Mouse (Mus musculus) G1E (cell line): ENCODE measurements around the gene Armh1. TPM values are rescaled to one million over a fixed set of nuclear protein-coding genes. Genes with fewer than 3 reads are reported as not detected.
A peak's percentile ranks its signal among the peaks of the same experiment; 100 is the strongest.

Experiments
- ATAC-seq: 2 replicates; pipeline ENCODE4 v1.8.0; 2016; ENCODE audit warnings: mild to moderate bottlenecking; ENCODE audit not compliant: insufficient number of reproducible peaks, poor library complexity, low FRiP score, severe bottlenecking; ENCODE audit errors: extremely low read depth
- DNase-seq: peaks from one replicate; pipeline ENCODE4 v3.0.0; 2012; ENCODE audit warnings: low spot score
- H3K27me3 ChIP-seq: 2 replicates; pipeline ENCODE4 v1.6.1; 2012; ENCODE audit warnings: mild to moderate bottlenecking, low read length, inconsistent platforms; ENCODE audit not compliant: insufficient read depth
- H3K36me3 ChIP-seq: replicated peaks from 2 replicates; pipeline ENCODE3; 2012; ENCODE audit warnings: mild to moderate bottlenecking, inconsistent platforms
- H3K4me1 ChIP-seq: 2 replicates; pipeline ENCODE4 v1.6.1; 2012; ENCODE audit warnings: low read depth, low read length, inconsistent platforms, mixed read lengths; ENCODE audit not compliant: insufficient read depth
- H3K4me3 ChIP-seq: 2 replicates; pipeline ENCODE4 v1.5.1; 2012; ENCODE audit warnings: low read depth, mild to moderate bottlenecking, inconsistent platforms, low read length, moderate library complexity, mixed read lengths
- H3K9me3 ChIP-seq: replicated peaks from 2 replicates; pipeline ENCODE4 v1.6.1; 2012; ENCODE audit warnings: inconsistent platforms
- CTCF ChIP-seq: IDR thresholded peaks from 2 replicates; pipeline ENCODE4 v1.5.1; 2012; ENCODE audit warnings: low read depth, low read length, inconsistent platforms, mixed read lengths
- GATA1 ChIP-seq: IDR thresholded peaks from 2 replicates; pipeline ENCODE4 v1.6.1; 2012; ENCODE audit warnings: borderline replicate concordance, low read length, inconsistent platforms, mixed read lengths
- GATA2 ChIP-seq: IDR thresholded peaks from 2 replicates; pipeline ENCODE4 v1.6.1; 2012; ENCODE audit warnings: low read depth, low read length, inconsistent platforms, borderline replicate concordance
- POLR2AphosphoS5 ChIP-seq: IDR thresholded peaks from 2 replicates; pipeline ENCODE4 v1.6.1; 2012; ENCODE audit warnings: low read depth, low read length, inconsistent platforms; ENCODE audit not compliant: insufficient replicate concordance
- TAL1 ChIP-seq: conservative IDR thresholded peaks from 2 replicates; pipeline ENCODE4 v1.6.1; 2012; ENCODE audit warnings: low read depth, low read length, inconsistent platforms, mixed read lengths
- polyA plus RNA-seq: library from polyadenylated mRNA; stranded (reverse); fragments of >175 nt; gene quantifications from 2 replicates; pipeline ENCODE4 v1.2.3, GENCODE M21; 2012
- total RNA-seq, 2 experiments: library from RNA; stranded (forward) in 1 of 2; stranded (reverse) in 1 of 2; fragments of 200-1000 nt in 1 of 2; fragments of >200 nt in 1 of 2; fragmentation: Nextera tagmentation in 1 of 2; gene quantifications; 2 replicates each; pipeline ENCODE4 v1.2.3; 2014 to 2017

Armh1 gene
- total and polyA plus RNA-seq, 3 experiments: not detected

DNA sequence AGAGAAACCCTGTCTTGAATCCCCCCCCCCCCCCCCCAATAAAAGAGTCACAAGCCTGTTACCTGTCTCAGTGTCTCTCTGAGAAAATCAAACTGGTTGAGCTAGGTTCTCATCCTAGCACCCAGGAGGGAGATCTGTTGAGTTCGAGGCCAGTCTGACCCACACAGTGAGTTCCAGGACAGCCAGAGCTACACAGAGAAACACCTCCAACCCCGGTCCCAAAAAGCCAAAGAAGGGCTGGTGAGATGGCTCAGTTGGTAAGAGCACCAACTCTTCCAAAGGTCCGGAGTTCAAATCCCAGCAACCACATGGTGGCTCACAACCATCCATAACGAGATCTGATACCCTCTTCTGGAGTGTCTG lies 49.0 kb downstream of the Armh1 start:
- H3K36me3 ChIP-seq: no peaks in the 10 kb centered on the region
- no peak for DNase-seq
- TF ChIP-seq GATA1 (no peak), TAL1 (no peak), POLR2AphosphoS5 (no peak; the same call in 1 of the 2 replicates), GATA2 (no peak), CTCF (no peak)
- no peak overlapping the region for H3K4me3 ChIP-seq
- 0 out of 2 replicates have a peak, but pooled peaks cover 2% of the 10 kb centered on the region for H3K27me3 ChIP-seq
- peaks cover 3% of the 10 kb centered on the region; the same call in 1 of the 2 replicates for H3K4me1 ChIP-seq
- ATAC-seq: no peak
- H3K9me3 ChIP-seq: no peaks in the 10 kb centered on the region

DNA sequence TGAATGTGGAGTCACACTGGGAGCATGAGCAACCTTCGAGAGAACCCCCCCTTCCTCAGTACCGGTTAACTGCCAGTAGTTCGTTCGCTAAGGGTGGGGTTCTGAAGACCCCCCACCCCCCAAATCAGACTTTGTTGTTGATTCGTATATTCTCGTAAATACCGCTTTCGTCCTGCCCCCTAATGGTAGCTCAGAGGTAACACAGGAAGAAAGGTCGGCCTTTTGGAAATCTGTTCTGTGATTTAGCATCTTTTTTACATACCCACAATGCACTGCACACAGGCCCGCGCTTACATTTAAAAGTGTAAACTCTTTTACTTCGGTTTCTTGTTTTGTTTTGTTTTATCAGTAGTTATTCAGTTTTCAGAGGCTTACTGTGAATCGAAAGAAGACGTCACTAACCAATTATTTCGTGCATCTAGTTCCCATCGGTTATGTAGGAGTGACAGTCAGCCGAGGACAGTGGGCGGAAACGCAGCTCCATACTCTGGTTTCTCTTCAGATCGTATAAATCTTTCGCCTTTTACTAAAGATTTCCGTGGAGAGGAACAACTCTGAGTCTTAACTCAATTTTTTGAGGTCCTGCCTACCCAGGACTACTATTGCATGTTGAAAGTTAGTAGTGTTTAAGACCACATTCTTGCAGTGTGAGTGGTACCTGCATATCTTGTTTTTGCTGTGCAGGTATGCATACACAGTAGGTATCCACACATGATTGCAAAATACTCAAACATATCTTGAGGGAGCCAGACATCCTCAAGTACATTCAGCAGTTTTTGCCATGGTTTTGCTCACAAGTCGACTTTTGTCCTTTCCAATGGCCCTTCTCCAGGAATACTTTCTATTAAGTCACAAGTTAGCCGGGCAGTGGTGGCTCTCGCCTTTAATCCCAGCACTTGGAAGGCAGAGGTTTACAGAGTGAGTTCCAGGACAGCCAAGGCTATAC lies 49.6 kb downstream of the Armh1 start:
- Histone ChIP-seq H3K4me1 (peaks cover 3% of the 10 kb centered on the region; the same call in 1 of the 2 replicates), H3K27me3 (0 out of 2 replicates have a peak, but pooled peaks cover 2% of the 10 kb centered on the region), H3K9me3 (no peaks in the 10 kb centered on the region), H3K4me3 (no peak overlapping the region), H3K36me3 (no peaks in the 10 kb centered on the region)
- ATAC-seq: peak; percentile 75
- TF ChIP-seq POLR2AphosphoS5 (peak; percentile 96; the same call in 1 of the 2 replicates), GATA1 (no peak), CTCF (peak; percentile 33; the same call in 1 of the 2 replicates), TAL1 (no peak)
- peak; percentile 56 for DNase-seq

DNA sequence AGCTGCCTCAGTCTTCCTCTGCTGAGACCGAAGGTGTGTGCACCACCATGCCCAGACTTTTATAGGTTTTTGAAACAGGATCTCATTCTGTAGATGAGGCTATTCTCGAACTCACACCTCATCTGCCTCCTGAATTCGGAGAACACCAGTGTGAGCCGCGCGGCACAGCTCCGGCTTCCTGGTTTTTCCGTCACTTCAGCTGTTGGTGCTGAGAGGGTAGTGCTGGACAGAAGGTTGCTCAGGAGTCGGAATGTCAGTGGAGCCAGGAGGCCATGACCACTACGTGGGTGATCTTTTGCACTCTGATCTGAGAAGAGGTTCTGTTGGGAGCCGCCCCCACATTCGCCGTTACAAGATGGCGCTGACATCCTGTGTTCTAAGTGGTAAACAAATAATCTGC lies 60.1 kb downstream of the Armh1 start:
- Histone ChIP-seq H3K36me3 (no peaks in the 10 kb centered on the region), H3K27me3 (no peaks in the 10 kb centered on the region), H3K9me3 (peaks cover 3% of the 10 kb centered on the region; the same call in 1 of the 2 replicates), H3K4me1 (peaks cover 20% of the 10 kb centered on the region), H3K4me3 (no peak overlapping the region)
- TF ChIP-seq GATA1: no peak
- no peak for TF ChIP-seq TAL1
- no peak for TF ChIP-seq GATA2
- no peak for TF ChIP-seq CTCF
- TF ChIP-seq POLR2AphosphoS5: no peak
- ATAC-seq: no peak
- DNase-seq: no peak

DNA sequence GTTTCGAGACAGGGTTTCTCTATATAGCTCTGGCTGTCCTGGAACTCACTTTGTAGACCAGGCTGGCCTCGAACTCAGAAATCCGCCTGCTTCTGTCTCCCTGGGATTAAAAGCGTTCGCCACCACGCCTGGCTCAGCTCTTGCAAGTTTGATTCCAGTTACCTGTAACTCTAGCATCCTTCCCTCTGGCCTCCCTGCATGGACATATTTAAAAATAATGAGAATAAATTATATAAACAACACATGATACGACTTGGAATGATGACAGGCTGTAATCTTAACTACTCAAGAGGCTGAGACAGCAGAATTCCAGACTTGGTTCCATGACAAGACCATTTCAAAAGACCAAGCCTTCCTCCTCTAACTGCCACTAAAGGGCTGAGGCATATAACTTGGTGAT lies 61.3 kb downstream of the Armh1 start:
- peaks cover 3% of the 10 kb centered on the region; the same call in 1 of the 2 replicates for H3K9me3 ChIP-seq
- no peak overlapping the region for H3K4me3 ChIP-seq
- H3K36me3 ChIP-seq: no peaks in the 10 kb centered on the region
- ATAC-seq: no peak
- H3K4me1 ChIP-seq: peaks cover 20% of the 10 kb centered on the region
- no peaks in the 10 kb centered on the region for H3K27me3 ChIP-seq
- no peak for DNase-seq
- TF ChIP-seq CTCF (no peak), GATA2 (no peak), TAL1 (no peak), GATA1 (no peak), POLR2AphosphoS5 (no peak)

DNA sequence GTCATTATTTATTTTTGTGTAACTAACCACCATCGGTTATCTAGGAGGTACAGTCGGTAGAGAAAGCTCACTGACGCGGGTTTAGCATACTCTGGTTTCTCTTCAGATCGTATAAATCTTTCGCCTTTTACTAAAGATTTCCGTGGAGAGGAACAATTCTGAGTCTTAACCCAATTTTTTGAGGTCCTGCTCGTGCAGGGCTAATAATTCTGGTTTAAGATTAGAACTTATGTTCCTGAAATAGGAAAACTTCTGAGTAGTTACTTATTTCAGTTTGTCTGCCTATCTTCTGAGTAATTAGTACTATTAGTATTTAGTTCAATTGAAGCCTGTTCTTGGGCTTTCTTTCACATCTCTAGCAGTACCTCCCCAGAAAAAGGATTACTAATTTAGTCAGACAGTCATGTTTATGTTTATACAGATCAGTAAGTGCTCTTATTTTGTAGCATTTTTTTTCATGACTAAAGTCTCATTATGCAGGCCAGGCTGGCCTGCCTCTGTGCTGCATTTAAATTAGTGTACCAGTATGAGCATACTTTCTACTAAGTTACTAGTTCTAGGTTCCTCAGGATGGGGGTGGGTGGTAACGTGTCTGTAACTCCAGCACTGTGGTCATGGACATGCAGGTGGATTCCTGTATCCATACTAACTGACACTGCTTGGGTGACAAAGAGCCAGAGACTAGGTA lies 61.9 kb downstream of the Armh1 start:
- no peak for TF ChIP-seq CTCF
- TF ChIP-seq GATA1: no peak
- TF ChIP-seq POLR2AphosphoS5: peak; percentile 100
- TF ChIP-seq GATA2: no peak
- TF ChIP-seq TAL1: no peak
- H3K9me3 ChIP-seq: peaks cover 3% of the 10 kb centered on the region; the same call in 1 of the 2 replicates
- no peaks in the 10 kb centered on the region for H3K27me3 ChIP-seq
- DNase-seq: peak; percentile 65
- peak; percentile 85 for ATAC-seq
- no peak overlapping the region for H3K4me3 ChIP-seq
- peaks cover 21% of the 10 kb centered on the region for H3K4me1 ChIP-seq
- no peaks in the 10 kb centered on the region for H3K36me3 ChIP-seq

DNA sequence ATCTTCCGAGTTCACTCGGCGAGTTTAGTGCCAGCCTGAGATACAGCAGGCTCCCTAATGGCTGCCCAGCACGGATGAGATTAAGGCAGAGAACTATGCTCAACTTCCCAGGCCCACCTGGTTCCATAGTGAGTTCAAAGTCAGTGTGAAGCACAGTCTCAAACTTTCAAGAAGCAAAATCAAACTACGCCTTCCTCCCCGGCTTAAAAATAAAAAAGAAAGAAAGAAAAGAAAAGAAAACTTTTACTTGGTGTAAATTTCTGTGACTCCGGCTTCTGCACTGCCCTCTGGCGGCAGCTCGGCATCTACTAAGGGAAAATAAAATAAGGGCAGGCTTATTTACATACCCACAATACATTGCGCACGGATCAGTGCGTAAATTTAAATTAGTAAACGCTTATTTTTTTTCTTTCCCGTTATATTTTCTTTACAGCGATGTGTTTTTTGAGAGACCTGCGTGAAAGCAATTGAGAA lies 62.5 kb downstream of the Armh1 start:
- H3K4me1 ChIP-seq: peaks cover 23% of the 10 kb centered on the region
- H3K9me3 ChIP-seq: peaks cover 3% of the 10 kb centered on the region; the same call in 1 of the 2 replicates
- H3K27me3 ChIP-seq: no peaks in the 10 kb centered on the region
- no peak for TF ChIP-seq GATA1
- TF ChIP-seq CTCF: peak; percentile 49
- no peak for DNase-seq
- peak overlapping the region; percentile 62 for H3K4me3 ChIP-seq
- no peak for ATAC-seq
- H3K36me3 ChIP-seq: no peaks in the 10 kb centered on the region
